Mouse (Mus musculus) lung, postnatal 0 days (tissue): Measurements from ENCODE around the gene N4bp2l2. TPM values are rescaled to one million over a fixed set of nuclear protein-coding genes. Genes with fewer than 3 reads are reported as not detected.
"Not testable (repeated sequence)": the region's sequence is repeated elsewhere in the genome, so short reads cannot be mapped to it uniquely, and the experiment has no call there.

ENCODE experiments used
- ATAC-seq: fragments of 200-750 bp; cut with Nextera tagmentation; 2 replicates; pipeline ENCODE4 v1.8.0; 2017; ENCODE audit warnings: moderate library complexity
- DNase-seq: peaks from one replicate; pipeline ENCODE4 v3.0.0-alpha.2; 2016; ENCODE audit warnings: low spot score
- H3K27ac ChIP-seq: fragments of 300-500 bp; sonication (generic); 2 replicates; pipeline ENCODE4 v1.5.1; 2014; ENCODE audit warnings: antibody characterized with exemption, mild to moderate bottlenecking, low read length, mixed read lengths
- H3K27me3 ChIP-seq: fragments of 300-500 bp; sonication (generic); replicated peaks from 2 replicates; pipeline ENCODE4 v1.6.1; 2014; ENCODE audit warnings: low read length, mixed read lengths; ENCODE audit not compliant: insufficient read depth
- H3K36me3 ChIP-seq: fragments of 300-500 bp; sonication (generic); 2 replicates; pipeline ENCODE4 v1.6.1; 2014; ENCODE audit warnings: low read length, mixed read lengths; ENCODE audit not compliant: insufficient read depth
- H3K4me1 ChIP-seq: fragments of 300-500 bp; sonication (generic); 2 replicates; pipeline ENCODE4 v1.6.1; 2014; ENCODE audit warnings: antibody characterized with exemption, low read depth, low read length, mixed read lengths; ENCODE audit not compliant: insufficient read depth
- H3K4me2 ChIP-seq: fragments of 300-500 bp; sonication (generic); replicated peaks from 2 replicates; pipeline ENCODE4 v1.6.1; 2014; ENCODE audit warnings: low read depth, mild to moderate bottlenecking, low read length, moderate library complexity, mixed read lengths
- H3K4me3 ChIP-seq: fragments of 300-500 bp; sonication (generic); 2 replicates; pipeline ENCODE4 v1.5.1; 2014; ENCODE audit warnings: low read depth, low read length
- H3K9ac ChIP-seq: fragments of 300-500 bp; sonication (generic); replicated peaks from 2 replicates; pipeline ENCODE4 v1.6.1; 2014; ENCODE audit warnings: low read depth, mild to moderate bottlenecking
- H3K9me3 ChIP-seq: fragments of 300-500 bp; sonication (generic); 2 replicates; pipeline ENCODE4 v1.6.1; 2016; ENCODE audit warnings: low read length, mixed read lengths
- CTCF ChIP-seq: IDR thresholded peaks from 2 replicates; pipeline ENCODE4 v1.5.1; 2016; ENCODE audit warnings: antibody characterized with exemption, mild to moderate bottlenecking
- EP300 ChIP-seq: IDR thresholded peaks from 2 replicates; pipeline ENCODE4 v1.6.1; 2016; ENCODE audit warnings: antibody characterized with exemption, mild to moderate bottlenecking, control low read depth
- WGBS: fragments of 180-500 bp; shearing (Covaris S2); extraction: QIAGEN DNeasy Blood & Tissue Kit; methylation state at CpG from one replicate; pipeline ENCODE4 v1.1.7; 2014; 5-methylcytosine and 5-hydroxymethylcytosine counted together
- polyA plus RNA-seq: library from polyadenylated mRNA; unstranded; fragments of >200 nt; fragmentation: Nextera tagmentation; extraction: Ambion mirVana; gene quantifications from 2 replicates; pipeline ENCODE4 v1.2.1, GENCODE M21; 2015

Gene N4bp2l2
- polyA plus RNA-seq, 1 experiment from 2014 or later, result 36.7 TPM

- Histone ChIP-seq H3K4me1 (peaks cover 4% of the 10 kb centered on the region; the same call in 1 of the 2 replicates), H3K27ac (no peak overlapping the region), H3K36me3 (no peaks in the 10 kb centered on the region), H3K4me3 (no peak overlapping the region), H3K27me3 (no peaks in the 10 kb centered on the region), H3K9ac (no peak overlapping the region), H3K9me3 (no peaks in the 10 kb centered on the region), H3K4me2 (no peak overlapping the region)
- DNase-seq (peak; percentile 17), ATAC-seq (peak; percentile 53)
- no peak for TF ChIP-seq CTCF
- no peak for TF ChIP-seq EP300
These were observed 11.4 kb downstream of the N4bp2l2 start for GRCm38 (mm10) chr5:150654548-150654947.

GRCm38 (mm10) chr5:150652578-150652977, 13.4 kb downstream of the N4bp2l2 start:
- H3K36me3 ChIP-seq, result no peaks in the 10 kb centered on the region
- 80% methylated on average over 2 of the region's 2 CpGs for WGBS
- H3K4me2 ChIP-seq, result no peak overlapping the region
- H3K4me3 ChIP-seq, result no peak overlapping the region
- no peak overlapping the region for H3K9ac ChIP-seq
- H3K9me3 ChIP-seq, result no peaks in the 10 kb centered on the region
- no peak for DNase-seq
- no peak for ATAC-seq
- no peak overlapping the region for H3K27ac ChIP-seq
- H3K27me3 ChIP-seq, result no peaks in the 10 kb centered on the region
- peaks cover 4% of the 10 kb centered on the region; the same call in 1 of the 2 replicates for H3K4me1 ChIP-seq
- TF ChIP-seq EP300 (no peak), CTCF (no peak)

- no peak overlapping the region for H3K9ac ChIP-seq
- no peak for ATAC-seq
- peaks cover 10% of the 10 kb centered on the region for H3K36me3 ChIP-seq
- no peaks in the 10 kb centered on the region for H3K27me3 ChIP-seq
- TF ChIP-seq EP300, result no peak
- no peak for TF ChIP-seq CTCF
- H3K4me2 ChIP-seq, result no peak overlapping the region
- no peak for DNase-seq
- H3K4me1 ChIP-seq, result no peaks in the 10 kb centered on the region
- no peak overlapping the region for H3K4me3 ChIP-seq
- WGBS, result 93% methylated on average over 4 of the region's 4 CpGs
- no peak overlapping the region for H3K27ac ChIP-seq
- no peaks in the 10 kb centered on the region for H3K9me3 ChIP-seq
These were observed 21.1 kb downstream of the N4bp2l2 start for GRCm38 (mm10) chr5:150644926-150645325.

GRCm38 (mm10) chr5:150643390-150643789, 22.6 kb downstream of the N4bp2l2 start:
- not testable (repeated sequence) for H3K4me2 ChIP-seq, DNase-seq, H3K9me3 ChIP-seq, H3K27me3 ChIP-seq, H3K4me1 ChIP-seq, H3K27ac ChIP-seq, H3K36me3 ChIP-seq, H3K4me3 ChIP-seq, H3K9ac ChIP-seq, ATAC-seq
- 95% methylated on average over 4 of the region's 4 CpGs for WGBS

GRCm38 (mm10) chr5:150641440-150641839, 24.5 kb downstream of the N4bp2l2 start:
- Histone ChIP-seq H3K4me1 (no peaks in the 10 kb centered on the region), H3K4me2 (no peak overlapping the region), H3K27ac (no peak overlapping the region), H3K36me3 (peaks cover 7% of the 10 kb centered on the region; the same call in 1 of the 2 replicates), H3K9me3 (no peaks in the 10 kb centered on the region), H3K9ac (no peak overlapping the region), H3K4me3 (no peak overlapping the region), H3K27me3 (no peaks in the 10 kb centered on the region)
- TF ChIP-seq CTCF (no peak), EP300 (no peak)
- 83% methylated on average over 3 of the region's 3 CpGs for WGBS
- DNase-seq (no peak), ATAC-seq (no peak)

GRCm38 (mm10) chr5:150629692-150630091, 36.3 kb downstream of the N4bp2l2 start:
- Histone ChIP-seq H3K36me3 (no peaks in the 10 kb centered on the region; the same call in 1 of the 2 replicates), H3K27me3 (no peaks in the 10 kb centered on the region), H3K4me3 (no peak overlapping the region), H3K4me1 (no peaks in the 10 kb centered on the region), H3K27ac (no peak overlapping the region), H3K9ac (no peak overlapping the region), H3K4me2 (no peak overlapping the region), H3K9me3 (no peaks in the 10 kb centered on the region)
- WGBS, result 80% methylated on average over 2 of the region's 2 CpGs
- no peak for ATAC-seq
- no peak for DNase-seq
- TF ChIP-seq EP300 (no peak), CTCF (no peak)

- no peaks in the 10 kb centered on the region for H3K36me3 ChIP-seq
These were observed 36.7 kb downstream of the N4bp2l2 start for GRCm38 (mm10) chr5:150629272-150629671.

More at GRCm38 (mm10) chr5:150629272-150629671, 36.7 kb downstream of the N4bp2l2 start:
- H3K9me3 ChIP-seq, result no peaks in the 10 kb centered on the region
- TF ChIP-seq CTCF, result no peak
- no peak for TF ChIP-seq EP300
- no peak overlapping the region for H3K9ac ChIP-seq
- no peak overlapping the region for H3K27ac ChIP-seq
- H3K4me1 ChIP-seq, result no peaks in the 10 kb centered on the region
- H3K4me3 ChIP-seq, result no peak overlapping the region
- ATAC-seq (no peak), DNase-seq (no peak)
- no peak overlapping the region for H3K4me2 ChIP-seq
- WGBS, result 100% methylated on average over 1 of the region's 1 CpGs
- no peaks in the 10 kb centered on the region for H3K27me3 ChIP-seq
